Mouse (Mus musculus): ENCODE data around the gene Olfr859.
"Not testable (repeated sequence)": the region's sequence is repeated elsewhere in the genome, so short reads cannot be mapped to it uniquely, and the experiment has no call there.

Gene Olfr859

GRCm38 (mm10) chr9:19804606-19805005, at the start of gene Olfr859:
TSS of gene Olfr859 (plus strand) at chr9:19804906.
- DNase-seq (ENCODE audit: low spot score in 2 of 2), result not testable (repeated sequence)

- no peak for DNase-seq (ENCODE audit: low spot score in 2 of 2)
Measured at GRCm38 (mm10) chr9:19769136-19769535, 35.6 kb upstream of the Olfr859 start.

- no peak for DNase-seq (ENCODE audit: low spot score in 2 of 2)
Measured at GRCm38 (mm10) chr9:19769701-19770100, 35.0 kb upstream of the Olfr859 start.

GRCm38 (mm10) chr9:19779983-19780382, 24.7 kb upstream of the Olfr859 start, which contains the start of gene Olfr58:
TSS of gene Olfr58 (plus strand) at chr9:19780283.
- DNase-seq (ENCODE audit: low spot score in 2 of 2), result no peak

GRCm38 (mm10) chr9:19803000-19803399, 1.7 kb upstream of the Olfr859 start:
- no peak for DNase-seq (ENCODE audit: low spot score in 2 of 2)

- DNase-seq (ENCODE audit: low spot score in 2 of 2), result no peak
Measured at GRCm38 (mm10) chr9:19849647-19850046, 44.9 kb downstream of the Olfr859 start, which contains the start of gene Olfr860. TSS of gene Olfr860 (minus strand) at chr9:19849747.
